Mouse (Mus musculus) lung, embryonic 16.5 days (tissue): ENCODE data around the gene B4galt5. TPM values are rescaled to one million over a fixed set of nuclear protein-coding genes. Genes with fewer than 3 reads are reported as not detected.

Experiments used
- ATAC-seq: fragments of 200-750 bp; cut with Nextera tagmentation; 2 replicates; pipeline ENCODE4 v1.8.0; 2017; ENCODE audit warnings: low read depth, mild to moderate bottlenecking, moderate library complexity
- H3K27ac ChIP-seq: fragments of 300-500 bp; sonication (generic); 2 replicates; pipeline ENCODE4 v1.5.1; 2014; ENCODE audit warnings: mild to moderate bottlenecking, control low read depth, low read length
- H3K27me3 ChIP-seq: fragments of 300-500 bp; sonication (generic); 2 replicates; pipeline ENCODE4 v1.6.1; 2014; ENCODE audit warnings: low read depth, low read length, mixed read lengths; ENCODE audit not compliant: control insufficient read depth, insufficient read depth
- H3K36me3 ChIP-seq: fragments of 300-500 bp; sonication (generic); 2 replicates; pipeline ENCODE4 v1.6.1; 2014; ENCODE audit warnings: low read length; ENCODE audit not compliant: control insufficient read depth, insufficient read depth
- H3K4me1 ChIP-seq: fragments of 300-500 bp; sonication (generic); replicated peaks from 2 replicates; pipeline ENCODE4 v1.6.1; 2014; ENCODE audit warnings: low read length, mixed read lengths; ENCODE audit not compliant: control insufficient read depth, insufficient read depth
- H3K4me2 ChIP-seq: fragments of 300-500 bp; sonication (generic); 2 replicates; pipeline ENCODE4 v1.6.1; 2014; ENCODE audit warnings: low read depth, low read length, control low read depth
- H3K4me3 ChIP-seq: fragments of 300-500 bp; sonication (generic); 2 replicates; pipeline ENCODE4 v1.5.1; 2014; ENCODE audit warnings: mild to moderate bottlenecking, low read length, control low read depth
- H3K9ac ChIP-seq: fragments of 300-500 bp; sonication (generic); 2 replicates; pipeline ENCODE4 v1.6.1; 2014; ENCODE audit warnings: low read length, control low read depth
- H3K9me3 ChIP-seq: fragments of 300-500 bp; sonication (generic); 2 replicates; pipeline ENCODE4 v1.6.1; 2016; ENCODE audit warnings: low read length; ENCODE audit not compliant: control insufficient read depth
- WGBS: fragments of 180-500 bp; shearing (Covaris S2); extraction: QIAGEN DNeasy Blood & Tissue Kit; methylation state at CpG from one replicate; pipeline ENCODE4 v1.1.7; 2014; 5-methylcytosine and 5-hydroxymethylcytosine counted together
- polyA plus RNA-seq: library from polyadenylated mRNA; unstranded; fragments of >200 nt; fragmentation: Nextera tagmentation; extraction: Ambion mirVana; gene quantifications from 2 replicates; pipeline ENCODE4 v1.2.1, GENCODE M21; 2015

Gene B4galt5
- polyA plus RNA-seq, 1 experiment from 2014 or later: 7.3 TPM

DNA sequence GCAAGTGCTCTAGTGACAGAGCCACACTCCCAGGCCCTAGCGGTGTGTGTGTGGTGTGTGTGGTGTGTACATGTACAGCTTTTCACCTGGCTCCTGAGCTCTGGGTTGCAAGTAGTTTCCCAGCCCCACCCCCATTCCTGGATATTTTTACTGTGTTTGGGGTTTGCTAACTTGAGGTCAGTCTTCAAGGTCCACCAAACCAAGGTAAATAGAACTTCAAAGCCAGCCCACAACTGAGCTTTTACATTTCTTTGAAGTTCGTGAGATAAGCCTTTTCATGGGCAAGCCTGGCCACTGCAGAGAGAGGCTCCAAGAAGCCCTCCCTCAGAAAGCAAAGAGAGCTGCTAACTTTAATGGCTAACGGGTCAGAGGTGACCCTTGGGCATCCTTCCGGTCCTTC lies 30.0 kb upstream of the B4galt5 start:
- H3K36me3 ChIP-seq: no peaks in the 10 kb centered on the region
- ATAC-seq: peak; percentile 25; the same call in 1 of the 2 replicates
- peaks cover 4% of the 10 kb centered on the region for H3K4me1 ChIP-seq
- no peaks in the 10 kb centered on the region for H3K9me3 ChIP-seq
- H3K9ac ChIP-seq: no peak overlapping the region
- H3K27me3 ChIP-seq: no peaks in the 10 kb centered on the region
- no peak overlapping the region for H3K4me3 ChIP-seq
- no peak overlapping the region for H3K4me2 ChIP-seq
- 30% methylated on average over 4 of the region's 4 CpGs for WGBS
- H3K27ac ChIP-seq: no peak overlapping the region

DNA sequence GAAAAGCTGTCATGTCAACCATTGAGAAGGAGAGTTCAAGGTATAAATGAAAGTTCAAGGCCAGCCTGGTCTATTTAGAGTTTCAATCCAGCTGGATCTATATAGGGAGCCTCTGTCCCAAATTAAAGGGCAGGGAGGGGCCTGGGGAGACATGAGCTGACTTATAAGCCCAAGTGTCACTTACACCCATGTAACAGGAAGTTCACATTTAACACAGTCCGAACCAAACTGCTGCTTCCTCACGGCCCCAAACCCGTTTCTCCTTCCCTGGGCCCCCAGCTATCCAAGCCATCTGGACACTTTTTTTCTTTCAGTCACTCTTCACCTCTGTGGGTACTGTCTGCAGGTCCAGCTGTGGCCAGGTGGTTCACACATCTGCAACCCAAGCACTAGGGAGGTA lies 28.7 kb upstream of the B4galt5 start:
- H3K27ac ChIP-seq: no peak overlapping the region

DNA sequence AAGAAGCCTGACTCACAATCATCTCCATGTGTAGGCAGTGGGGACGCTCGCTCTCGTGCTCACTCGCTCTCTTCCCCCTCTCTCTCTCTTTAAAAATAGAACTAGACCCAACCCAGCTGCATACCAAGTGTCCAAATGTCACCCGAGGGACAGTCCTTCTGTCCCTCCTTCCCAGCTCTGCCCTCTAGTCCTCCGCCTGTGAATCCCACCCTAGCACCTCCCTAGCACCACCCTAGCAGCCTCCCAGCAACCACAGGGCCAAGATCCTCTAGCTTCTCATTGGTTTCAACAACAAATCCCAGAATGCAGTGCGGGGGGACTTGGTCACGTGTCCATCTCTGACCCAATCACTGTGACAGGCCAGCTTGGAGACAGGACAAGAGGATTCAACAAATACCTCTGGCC lies 27.2 kb upstream of the B4galt5 start:
- Histone ChIP-seq H3K27me3 (no peaks in the 10 kb centered on the region), H3K9ac (no peak overlapping the region), H3K27ac (no peak overlapping the region), H3K36me3 (no peaks in the 10 kb centered on the region), H3K4me1 (peaks cover 4% of the 10 kb centered on the region), H3K4me3 (no peak overlapping the region), H3K4me2 (no peak overlapping the region), H3K9me3 (no peaks in the 10 kb centered on the region)
- ATAC-seq: peak; percentile 37
- WGBS: 71% methylated on average over 8 of the region's 8 CpGs

More for the DNA sequence above, 28.7 kb upstream of the B4galt5 start:
- WGBS: 15% methylated on average over 3 of the region's 3 CpGs
- Histone ChIP-seq H3K4me1 (peaks cover 4% of the 10 kb centered on the region), H3K36me3 (no peaks in the 10 kb centered on the region), H3K9me3 (no peaks in the 10 kb centered on the region), H3K4me2 (no peak overlapping the region), H3K9ac (no peak overlapping the region), H3K4me3 (no peak overlapping the region), H3K27me3 (no peaks in the 10 kb centered on the region)
- ATAC-seq: no peak

DNA sequence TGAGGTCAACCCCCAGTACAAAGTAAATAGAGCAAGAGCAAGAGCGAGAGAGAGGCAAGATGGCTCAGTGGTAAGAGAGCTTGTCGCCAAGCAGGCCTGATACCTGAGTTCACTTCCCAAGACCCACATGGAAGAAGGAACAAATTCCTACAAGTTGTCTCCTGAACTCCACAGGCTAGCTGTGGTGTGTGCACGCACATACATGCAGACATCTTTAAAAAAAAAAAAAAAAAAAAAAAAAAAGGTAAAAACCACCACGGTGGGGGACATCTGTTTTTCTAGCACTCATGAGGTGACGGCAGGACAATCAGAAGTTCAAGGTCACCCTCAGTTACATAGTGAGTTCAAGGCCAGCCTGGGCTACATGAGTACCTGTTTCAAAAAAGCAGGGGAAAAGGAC lies 26.7 kb upstream of the B4galt5 start:
- 82% methylated on average over 5 of the region's 5 CpGs for WGBS
- no peak for ATAC-seq
- Histone ChIP-seq H3K4me2 (no peak overlapping the region), H3K27ac (no peak overlapping the region), H3K36me3 (no peaks in the 10 kb centered on the region), H3K4me1 (no peaks in the 10 kb centered on the region; the same call in 1 of the 2 replicates), H3K9me3 (no peaks in the 10 kb centered on the region), H3K4me3 (no peak overlapping the region), H3K9ac (no peak overlapping the region), H3K27me3 (no peaks in the 10 kb centered on the region)

DNA sequence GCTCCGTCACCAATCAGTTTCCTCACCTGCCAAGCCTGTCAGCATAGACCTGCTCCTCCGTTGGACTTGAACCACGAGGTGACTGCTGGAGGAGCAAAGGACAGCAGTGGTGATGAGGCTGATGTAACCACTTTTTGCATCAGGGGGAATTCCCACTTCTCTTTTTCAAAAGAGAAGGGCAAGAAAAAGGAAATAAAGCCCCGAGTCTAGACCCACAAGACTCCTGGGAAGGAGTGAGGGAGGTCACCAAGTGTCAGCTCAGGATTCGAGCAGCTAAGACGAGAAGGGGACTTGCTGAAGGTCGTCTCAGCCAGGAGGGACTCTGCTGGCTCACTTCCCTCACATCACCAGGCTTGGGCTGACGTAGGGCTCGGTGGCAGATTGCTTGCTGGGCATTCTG lies 26.2 kb upstream of the B4galt5 start:
- Histone ChIP-seq H3K27me3 (no peaks in the 10 kb centered on the region), H3K4me1 (no peaks in the 10 kb centered on the region), H3K4me2 (no peak overlapping the region), H3K36me3 (no peaks in the 10 kb centered on the region), H3K9ac (no peak overlapping the region), H3K27ac (no peak overlapping the region), H3K4me3 (no peak overlapping the region), H3K9me3 (no peaks in the 10 kb centered on the region)
- WGBS: 67% methylated on average over 9 of the region's 9 CpGs
- no peak for ATAC-seq

DNA sequence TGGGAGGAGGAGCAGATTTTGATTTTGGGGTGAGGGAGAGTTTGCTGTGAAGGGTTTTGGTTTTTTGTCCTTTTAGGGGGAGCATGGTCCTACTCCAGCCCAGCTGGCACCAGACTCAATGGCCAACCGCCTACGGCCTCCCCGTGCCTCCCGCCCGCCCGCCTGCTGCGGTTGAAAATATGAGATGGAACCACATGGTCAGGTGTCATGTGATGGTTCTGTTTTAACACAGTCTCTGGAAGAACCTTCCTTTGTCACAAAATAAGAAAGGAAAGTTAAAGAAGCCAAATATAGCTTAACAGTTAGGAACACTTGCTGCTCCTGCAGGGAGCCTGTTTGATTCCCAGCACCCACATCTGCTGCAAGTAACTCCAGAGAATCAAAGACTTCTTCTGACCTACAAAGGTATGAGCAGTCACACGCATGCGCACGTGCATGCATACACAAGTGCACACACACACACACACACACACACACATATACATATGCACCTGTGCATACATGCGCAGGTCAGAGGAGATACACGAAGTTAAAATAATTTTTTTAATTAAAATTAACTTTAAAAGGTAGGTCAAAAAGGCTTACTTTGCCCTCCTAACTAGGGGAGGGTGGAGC lies 25.3 kb upstream of the B4galt5 start:
- Histone ChIP-seq H3K36me3 (no peaks in the 10 kb centered on the region), H3K9ac (no peak overlapping the region), H3K4me1 (no peaks in the 10 kb centered on the region), H3K4me2 (no peak overlapping the region), H3K27ac (no peak overlapping the region), H3K4me3 (no peak overlapping the region), H3K27me3 (no peaks in the 10 kb centered on the region), H3K9me3 (no peaks in the 10 kb centered on the region)
- 88% methylated on average over 12 of the region's 12 CpGs for WGBS
- no peak for ATAC-seq

DNA sequence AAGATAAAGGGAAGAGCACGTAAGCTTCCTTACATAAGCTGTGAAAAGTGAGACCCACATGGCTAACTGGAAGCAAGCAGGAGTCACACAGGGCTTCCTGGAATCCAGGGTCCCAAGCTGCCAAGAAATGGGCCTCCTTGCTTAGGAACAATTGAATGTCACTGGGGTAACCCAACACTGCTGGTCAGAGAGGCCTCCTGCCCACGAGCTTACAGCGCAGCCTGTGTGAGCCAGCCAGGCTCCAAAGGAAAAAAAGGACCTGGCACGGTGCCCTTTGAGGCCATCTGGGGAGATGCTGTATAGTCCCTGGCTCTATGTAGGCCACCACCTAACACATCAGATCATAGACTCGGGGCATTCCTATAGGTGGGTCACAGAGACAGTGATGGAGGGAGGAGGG lies 24.3 kb upstream of the B4galt5 start:
- ATAC-seq: peak; percentile 49; the same call in 1 of the 2 replicates

DNA sequence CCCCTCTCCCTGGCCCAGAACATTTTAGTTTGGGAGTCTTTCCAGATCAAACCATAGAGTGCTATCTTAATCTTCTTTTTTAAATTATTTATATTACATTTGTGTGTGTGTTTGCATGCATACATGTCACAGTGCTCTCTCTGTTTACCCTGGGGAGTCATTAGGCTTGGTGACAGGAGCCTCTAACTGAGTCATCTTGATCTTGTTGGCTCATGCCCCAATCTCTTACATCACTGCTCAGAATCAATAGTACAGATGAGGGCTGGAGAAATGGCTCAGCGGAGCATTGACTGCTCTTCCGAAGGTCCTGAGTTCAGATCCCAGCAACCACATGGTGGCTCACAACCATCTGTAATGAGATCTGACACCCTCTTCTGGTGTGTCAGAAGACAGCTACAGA lies 22.5 kb upstream of the B4galt5 start:
- Histone ChIP-seq H3K9ac (no peak overlapping the region), H3K4me1 (no peaks in the 10 kb centered on the region), H3K27ac (no peak overlapping the region), H3K36me3 (no peaks in the 10 kb centered on the region), H3K27me3 (no peaks in the 10 kb centered on the region), H3K4me3 (no peak overlapping the region), H3K9me3 (no peaks in the 10 kb centered on the region), H3K4me2 (no peak overlapping the region)
- no peak for ATAC-seq
- 96% methylated on average over 2 of the region's 2 CpGs for WGBS

More for the DNA sequence above, 24.3 kb upstream of the B4galt5 start:
- H3K4me1 ChIP-seq: no peaks in the 10 kb centered on the region
- H3K36me3 ChIP-seq: no peaks in the 10 kb centered on the region
- WGBS: 52% methylated on average over 5 of the region's 5 CpGs
- H3K9me3 ChIP-seq: no peaks in the 10 kb centered on the region
- no peak overlapping the region for H3K27ac ChIP-seq
- no peaks in the 10 kb centered on the region for H3K27me3 ChIP-seq
- no peak overlapping the region for H3K4me2 ChIP-seq
- H3K4me3 ChIP-seq: no peak overlapping the region
- no peak overlapping the region for H3K9ac ChIP-seq

DNA sequence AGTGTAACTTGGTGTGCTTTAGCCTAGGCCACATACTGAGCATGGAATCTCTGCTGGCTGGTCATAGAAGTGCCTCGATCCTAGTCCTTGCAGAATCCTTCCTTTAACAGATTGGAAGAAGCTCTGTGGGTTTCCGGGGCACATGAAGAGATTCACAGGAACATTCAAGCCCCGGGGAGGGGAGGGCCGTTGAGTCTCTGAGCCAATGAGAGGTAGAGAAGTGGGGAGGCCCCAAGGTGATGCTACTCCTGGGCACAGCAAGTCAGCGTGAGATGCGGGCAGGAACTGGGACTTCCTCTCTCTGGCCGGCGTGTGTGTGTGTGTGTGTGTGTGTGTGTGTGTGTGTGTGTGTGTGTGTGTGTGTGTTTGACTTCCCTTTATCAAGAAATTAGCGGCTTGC lies 19.3 kb upstream of the B4galt5 start:
- H3K4me2 ChIP-seq: no peak overlapping the region
- no peaks in the 10 kb centered on the region for H3K36me3 ChIP-seq
- H3K4me3 ChIP-seq: no peak overlapping the region
- no peak overlapping the region for H3K27ac ChIP-seq
- no peaks in the 10 kb centered on the region for H3K27me3 ChIP-seq
- 57% methylated on average over 7 of the region's 9 CpGs for WGBS
- H3K9me3 ChIP-seq: no peaks in the 10 kb centered on the region
- ATAC-seq: peak; percentile 46; the same call in 1 of the 2 replicates
- H3K4me1 ChIP-seq: no peaks in the 10 kb centered on the region
- no peak overlapping the region for H3K9ac ChIP-seq
